Mouse (Mus musculus) lung, postnatal 36 days (tissue): Measurements from ENCODE around the gene Mdm2.

ENCODE experiments used
- DNase-seq: peaks from one replicate; pipeline ENCODE4 v3.0.0; 2022; ENCODE audit warnings: mixed read lengths

The Mdm2 gene

DNA sequence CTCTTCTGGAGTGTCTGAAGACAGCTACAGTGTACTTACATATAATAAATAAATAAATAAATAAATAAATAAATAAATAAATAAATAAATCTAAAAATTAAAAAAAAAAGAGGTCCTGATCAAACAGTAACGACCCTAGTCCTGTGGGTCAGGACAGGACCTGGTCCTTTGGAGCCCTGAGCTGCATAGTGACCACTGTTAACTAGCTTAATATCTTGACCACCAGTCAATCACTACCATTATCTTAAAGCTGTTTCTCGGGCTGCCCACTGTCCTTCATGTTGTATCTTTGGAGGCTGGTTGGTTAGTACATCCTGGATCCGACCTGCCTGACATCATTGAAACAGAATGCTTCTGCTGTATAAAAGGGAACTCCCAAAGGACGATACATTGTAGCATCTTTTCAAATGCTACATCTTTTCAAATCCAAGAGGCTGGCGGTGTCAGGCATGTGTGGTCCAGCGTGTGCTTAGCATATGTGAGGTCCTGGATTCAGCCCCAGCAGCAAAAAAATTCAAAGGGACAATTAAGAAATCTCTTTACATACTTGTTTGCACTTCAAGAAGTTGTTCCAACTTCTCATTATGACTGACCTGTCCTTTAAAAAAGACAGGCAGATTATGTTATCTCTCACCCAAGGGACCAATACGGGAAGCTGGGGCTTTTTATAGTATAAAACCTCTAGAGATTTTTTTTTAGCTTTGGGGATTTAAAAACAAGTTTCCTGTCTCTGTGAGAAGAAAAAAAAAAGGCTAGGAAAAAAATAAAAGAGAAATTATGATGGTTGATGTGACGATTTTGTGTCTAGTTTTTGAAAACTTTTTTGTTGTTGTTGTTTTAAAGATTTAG, 57.4 kb downstream of the Mdm2 start:
- no peak for DNase-seq

GRCm38 (mm10) chr10:117652378-117652774, 58.2 kb downstream of the Mdm2 start:
- no peak for DNase-seq

DNA sequence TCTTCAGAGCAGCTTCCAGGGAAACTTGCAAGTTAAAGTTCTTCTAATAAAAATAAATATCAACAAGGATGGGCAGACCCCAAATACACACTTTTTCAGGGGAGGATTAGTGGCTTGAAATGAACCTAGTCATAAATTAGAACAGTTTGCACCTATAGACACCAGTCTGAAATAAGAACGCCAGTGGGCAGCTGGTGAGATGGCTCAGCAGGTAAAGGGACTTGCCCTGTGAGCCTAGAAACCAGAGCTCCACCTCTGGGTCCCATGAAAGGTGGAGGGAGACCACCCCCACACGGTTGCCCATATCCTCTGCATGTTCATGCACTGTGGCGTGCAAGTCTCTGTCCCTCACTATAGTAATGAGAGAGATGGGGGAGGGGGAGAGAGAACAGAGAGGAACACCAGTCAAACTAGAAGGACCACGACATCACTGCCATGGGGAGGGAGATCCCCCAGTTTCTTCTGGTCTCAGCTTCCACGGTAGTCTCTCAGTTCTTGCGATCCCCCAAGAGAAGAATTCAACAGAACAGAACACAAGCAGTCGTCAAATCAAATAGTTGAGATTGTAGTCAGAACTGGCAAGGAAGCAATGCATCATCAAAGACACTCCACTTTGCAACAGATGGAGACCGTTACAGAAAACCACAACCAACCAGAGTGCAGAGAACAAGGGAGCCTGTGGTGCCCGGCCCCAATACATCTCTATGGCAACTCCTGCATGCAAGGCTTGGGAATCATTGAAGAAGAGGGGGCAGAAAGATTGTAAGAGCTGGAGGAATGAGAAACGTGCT, 58.8 kb downstream of the Mdm2 start:
- DNase-seq: no peak

DNA sequence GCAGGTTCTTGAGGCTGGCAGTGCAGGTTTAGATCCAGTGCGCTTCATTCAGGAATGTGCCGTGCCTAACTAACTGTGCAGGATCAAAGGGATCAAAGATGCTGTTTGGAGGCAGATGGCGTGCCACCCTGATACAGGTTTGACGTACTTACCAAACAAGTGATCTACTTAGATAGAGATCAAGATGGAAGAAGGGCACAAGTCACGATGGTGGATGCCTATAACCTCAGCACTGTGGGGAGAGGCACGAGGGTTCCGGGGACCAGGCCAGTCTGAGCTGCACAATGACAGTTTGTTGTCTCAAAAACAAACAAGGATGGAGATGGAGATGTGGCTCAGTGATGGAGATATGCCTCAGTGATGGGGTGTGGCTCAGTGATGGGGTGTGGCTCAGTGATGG, 59.8 kb downstream of the Mdm2 start:
- DNase-seq: no peak

DNA sequence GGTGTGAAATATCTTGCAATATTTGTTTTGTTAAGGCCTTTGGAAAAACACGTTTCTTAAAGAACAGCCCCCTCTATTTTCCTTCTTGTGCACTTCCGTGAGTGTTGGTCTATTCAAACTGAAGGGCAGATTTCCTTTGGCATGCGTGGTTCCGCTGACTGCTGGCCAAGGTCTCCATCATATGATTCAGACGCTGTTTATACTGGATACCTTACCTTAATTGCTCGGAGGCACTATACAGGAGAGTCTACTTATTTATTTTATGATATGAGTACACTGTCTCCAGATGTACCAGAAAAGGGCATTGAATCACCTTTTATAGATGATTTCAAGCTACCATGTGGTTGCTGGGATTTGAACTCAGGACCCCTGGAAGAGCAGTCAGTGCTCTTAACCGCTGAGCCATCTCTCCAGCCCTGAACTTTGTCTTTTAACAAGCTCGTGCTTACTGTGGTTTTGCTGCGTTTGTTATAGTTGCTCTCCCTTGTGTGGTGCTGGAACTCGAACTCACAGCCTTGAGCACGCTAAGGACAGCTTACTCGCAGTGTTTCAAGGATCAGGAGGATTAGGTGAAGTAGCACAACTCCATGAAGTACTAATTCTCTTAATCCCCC, 60.4 kb downstream of the Mdm2 start:
- no peak for DNase-seq

DNA sequence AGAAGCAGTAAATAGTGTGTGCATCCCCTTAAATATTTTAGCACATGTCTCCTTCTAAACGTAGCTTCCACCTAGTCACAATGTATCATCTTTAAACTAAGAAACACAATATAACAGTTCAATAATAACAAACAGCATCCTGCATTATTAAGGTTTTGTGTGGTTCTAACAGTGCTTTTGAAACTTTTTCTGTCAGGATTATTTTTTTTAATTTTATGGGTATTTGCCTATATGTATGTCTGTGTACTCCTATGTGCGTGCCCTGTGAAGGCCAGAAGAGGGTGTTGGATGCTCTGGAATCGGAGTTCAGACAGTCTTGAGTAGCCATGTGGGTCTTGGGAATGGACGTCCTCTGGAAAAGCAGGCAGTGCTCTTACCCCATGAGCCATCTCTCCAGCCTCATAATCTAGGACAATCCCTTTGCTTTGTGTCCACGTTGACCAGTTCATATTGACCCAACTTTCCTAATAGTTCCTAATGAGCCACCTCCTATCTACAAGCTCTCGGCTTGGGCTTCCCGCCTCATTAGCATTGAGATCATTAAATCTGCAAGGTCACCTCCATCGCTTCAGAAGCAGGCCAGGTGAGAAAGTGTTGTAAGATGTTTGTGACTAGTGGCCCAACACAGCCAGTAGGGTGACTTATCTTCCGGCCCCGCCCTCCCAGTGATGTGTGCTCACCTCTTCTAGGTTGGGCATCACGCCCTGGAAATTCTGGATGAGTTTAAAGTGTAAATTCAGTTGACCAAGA, 61.1 kb downstream of the Mdm2 start:
- peak; percentile 92 for DNase-seq

DNA sequence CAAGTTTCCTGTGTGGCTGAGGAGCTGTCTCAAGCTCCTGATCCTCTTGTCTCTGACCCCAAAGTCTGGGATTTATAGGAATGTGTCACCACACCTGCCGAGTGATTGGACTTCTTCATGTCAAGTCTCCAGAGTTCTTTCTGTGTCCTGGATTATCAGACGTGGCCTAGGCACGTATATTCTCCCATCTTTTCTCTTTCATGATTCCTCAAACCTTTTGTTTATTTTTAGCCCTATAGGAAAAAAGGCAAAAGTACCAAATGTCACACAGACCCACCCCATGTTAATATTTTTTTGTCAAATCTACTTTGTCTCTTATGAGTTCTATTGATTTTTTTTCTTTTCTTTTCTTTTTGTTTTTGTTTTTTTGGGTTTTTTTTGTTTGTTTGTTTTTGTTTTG, 61.9 kb downstream of the Mdm2 start:
- DNase-seq: no peak

DNA sequence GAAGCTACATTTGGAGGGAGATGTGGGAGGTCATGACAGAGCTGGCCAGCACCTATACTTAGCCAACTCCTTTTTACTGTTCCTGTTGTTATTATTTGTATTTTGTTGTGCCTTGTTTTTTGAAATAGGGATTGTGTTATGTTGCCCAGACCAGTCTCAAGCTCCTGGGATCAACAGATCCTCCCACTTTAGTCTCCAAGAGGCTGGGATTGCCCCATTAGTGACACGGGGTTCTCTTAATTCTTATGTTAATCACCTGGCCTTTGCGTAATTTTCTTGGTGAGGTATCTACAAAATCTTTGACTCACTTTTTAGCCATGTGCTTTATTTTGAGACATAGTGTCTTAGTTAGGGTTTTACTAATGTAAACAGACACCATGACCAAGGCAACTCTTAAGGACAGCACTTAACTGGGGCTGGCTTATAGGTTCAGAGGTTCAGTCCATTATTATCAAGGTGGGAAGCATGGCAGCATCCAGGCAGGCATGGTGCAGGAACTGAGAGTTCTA, 62.5 kb downstream of the Mdm2 start:
- no peak for DNase-seq

DNA sequence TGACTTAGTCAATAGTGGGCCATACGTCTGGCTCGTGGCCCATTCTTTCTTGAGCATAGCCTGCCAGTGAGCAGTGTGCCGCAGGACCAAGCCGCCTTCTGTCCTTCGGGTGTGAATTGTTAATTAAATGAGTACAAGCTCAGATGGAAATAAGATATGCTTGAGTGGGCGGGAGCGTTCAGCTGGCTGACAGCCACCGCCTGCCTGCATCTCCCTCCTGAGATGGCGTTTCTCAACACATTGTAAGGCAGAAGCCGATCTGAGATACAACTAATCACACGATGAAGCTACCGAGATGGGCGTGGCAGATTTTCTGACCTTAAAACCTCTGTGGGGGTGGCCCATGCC, 63.4 kb downstream of the Mdm2 start:
- no peak for DNase-seq

DNA sequence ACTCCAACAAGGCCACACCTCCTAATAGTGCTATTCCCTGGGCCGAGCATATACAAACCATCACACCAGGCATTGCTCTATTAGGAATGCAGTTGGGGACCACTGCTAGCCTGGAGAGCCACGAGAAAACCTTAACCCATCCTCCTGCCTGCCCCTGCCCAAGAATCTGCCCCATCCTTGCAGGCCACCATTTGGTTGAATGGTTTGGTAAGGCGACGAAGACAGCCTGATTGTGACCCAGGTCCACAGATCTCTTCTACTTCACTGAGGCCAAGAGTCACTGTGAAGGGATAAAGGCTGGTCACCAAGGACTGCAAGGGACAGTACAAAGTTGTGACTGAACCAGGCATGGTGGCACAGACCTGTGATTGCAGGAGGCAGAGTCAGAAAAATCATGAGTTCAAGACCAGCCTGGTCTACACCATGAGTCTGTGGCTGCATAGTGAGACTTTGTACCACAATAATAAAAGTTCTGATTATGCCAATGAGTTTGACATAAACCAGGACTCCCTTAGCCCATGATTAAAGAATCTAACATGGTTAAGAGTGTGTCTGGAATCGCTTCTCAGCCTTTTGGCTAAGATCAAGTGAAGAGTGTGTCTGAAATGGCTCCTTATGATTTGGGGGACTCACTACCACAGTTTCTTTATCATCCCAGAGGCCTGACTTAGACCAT, 63.9 kb downstream of the Mdm2 start:
- DNase-seq: no peak

GRCm38 (mm10) chr10:117645487-117645964, 65.0 kb downstream of the Mdm2 start:
- DNase-seq: no peak

DNA sequence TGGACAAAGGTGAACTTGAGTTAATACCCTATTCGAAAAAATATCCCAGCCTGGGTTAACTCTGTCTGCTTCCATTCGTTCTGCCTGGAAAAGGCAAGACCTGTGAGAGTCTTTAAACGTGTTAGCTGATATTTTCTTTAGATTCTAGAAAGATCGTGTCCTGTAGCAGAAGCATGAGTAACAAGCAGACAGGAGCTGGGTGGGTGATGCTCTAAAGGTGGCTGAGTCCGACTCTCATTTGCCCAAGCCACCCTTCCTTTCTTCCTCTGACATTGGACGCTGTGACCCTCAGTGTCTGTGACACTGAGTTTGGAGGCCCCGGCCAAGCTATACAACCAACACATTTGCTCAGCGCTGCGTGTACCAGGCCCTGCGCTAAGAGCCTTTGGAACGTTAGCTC, 65.7 kb downstream of the Mdm2 start:
- DNase-seq: no peak

GRCm38 (mm10) chr10:117644429-117644748, 66.2 kb downstream of the Mdm2 start:
- no peak for DNase-seq

- no peak for DNase-seq
Observed at GRCm38 (mm10) chr10:117643711-117644428, 66.7 kb downstream of the Mdm2 start.

DNA sequence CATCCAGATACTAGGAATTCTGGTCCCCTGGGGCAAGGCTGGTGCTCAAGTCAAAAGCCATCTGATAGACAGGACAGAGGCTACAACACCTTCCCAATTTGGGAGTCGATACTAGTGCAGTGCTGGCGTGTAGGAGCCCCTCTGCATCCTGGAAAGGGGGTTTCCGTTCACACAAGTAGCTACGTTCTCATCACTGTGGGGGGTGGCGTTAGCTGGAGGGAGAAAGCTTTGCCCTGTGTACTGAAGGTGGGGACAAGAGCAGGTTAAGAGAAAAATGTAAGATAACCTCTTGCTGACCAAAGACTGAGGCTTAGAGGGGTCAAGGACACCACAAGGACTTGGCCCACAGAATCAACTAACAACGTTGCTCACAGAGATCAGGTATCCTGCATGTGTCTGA, 67.3 kb downstream of the Mdm2 start:
- DNase-seq: no peak

- DNase-seq: no peak
Observed at GRCm38 (mm10) chr10:117642491-117643262, 67.9 kb downstream of the Mdm2 start.

DNA sequence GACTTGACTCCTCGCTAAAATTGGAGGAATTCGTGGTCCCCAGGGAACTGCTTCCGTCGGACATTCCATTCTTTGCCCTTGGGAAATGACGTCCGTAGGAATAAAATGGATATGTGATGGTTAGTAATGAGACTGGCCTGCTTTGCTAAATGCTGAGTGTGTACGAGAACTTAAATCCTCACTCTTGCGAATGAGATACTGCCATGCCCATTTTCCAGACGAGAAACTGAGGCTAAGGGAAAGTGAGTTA, 68.4 kb downstream of the Mdm2 start:
- DNase-seq: no peak

DNA sequence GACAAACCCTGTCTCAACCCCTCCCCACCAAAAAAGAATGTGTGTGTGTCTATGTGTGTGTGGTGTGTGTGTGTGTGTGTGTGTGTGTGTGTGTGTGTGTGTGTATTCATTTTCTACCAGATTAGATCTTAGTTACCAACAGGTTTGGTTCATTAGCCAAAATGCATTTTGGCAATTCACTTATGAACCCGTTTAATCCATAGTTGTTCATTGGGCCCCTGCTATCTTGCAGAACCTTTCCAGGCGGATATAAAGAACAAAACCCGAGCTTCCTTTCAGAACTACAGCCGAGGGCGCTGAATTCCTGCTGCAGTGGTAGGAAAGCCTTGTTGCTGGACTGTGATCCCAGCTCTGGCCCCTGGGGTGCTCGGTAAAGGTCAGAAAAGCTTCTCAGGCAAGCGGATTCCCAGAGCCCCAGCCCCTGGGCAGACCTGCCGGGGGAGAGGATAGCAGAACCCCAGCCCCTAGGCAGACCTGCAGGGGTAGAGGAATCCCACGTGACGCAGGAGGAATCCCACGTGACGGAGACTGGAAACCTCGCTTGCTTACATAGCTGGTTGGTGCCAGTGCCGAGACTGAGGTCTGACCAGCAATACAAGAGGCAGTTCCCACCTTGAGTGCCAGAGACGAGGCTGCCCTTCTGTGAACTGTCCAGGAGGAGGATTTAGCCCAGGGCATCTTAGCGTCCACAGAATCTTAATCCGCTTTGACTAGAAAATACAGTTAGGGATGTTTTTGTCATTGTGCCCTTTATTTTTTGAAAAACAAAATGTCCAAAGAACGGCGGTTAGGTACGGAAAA, 69.0 kb downstream of the Mdm2 start:
- DNase-seq: no peak

DNA sequence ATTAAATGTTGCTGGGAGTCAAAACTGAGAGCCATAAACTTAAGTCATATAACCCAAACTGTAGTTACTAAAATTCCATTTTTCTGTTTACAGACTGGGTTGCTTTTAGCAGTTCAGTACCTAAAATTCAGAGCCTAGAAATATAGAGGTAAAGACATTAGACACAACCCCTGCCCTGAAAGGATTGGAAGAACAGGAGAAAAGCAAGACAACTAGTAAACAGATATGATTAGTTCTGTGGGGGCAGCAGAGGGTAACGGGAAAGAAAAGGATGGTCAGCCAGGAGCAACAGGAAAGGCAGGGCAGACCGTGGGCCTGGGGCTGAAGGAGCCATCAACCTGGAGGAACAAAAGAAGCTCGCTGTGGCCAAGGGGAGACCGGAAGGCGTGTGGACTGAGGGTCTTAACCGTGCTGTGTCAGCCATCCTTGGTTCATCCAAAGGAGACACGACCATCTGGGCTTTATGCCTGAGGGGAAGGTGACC, 69.9 kb downstream of the Mdm2 start:
- no peak for DNase-seq
